Mouse (Mus musculus) liver, adult 2 months (tissue): ENCODE measurements around the gene Lrrc49.

Experiments used
- CTCF ChIP-seq: fragments of 200-500 bp; IDR thresholded peaks from 2 replicates; pipeline ENCODE4 v1.5.1; 2011; ENCODE audit warnings: low read depth, low read length, control low read depth
- POLR2A ChIP-seq: fragments of 200-500 bp; IDR thresholded peaks from 2 replicates; pipeline ENCODE4 v1.6.1; 2011; ENCODE audit warnings: low read length, control low read depth; ENCODE audit not compliant: insufficient read depth; ENCODE audit errors: extremely low read depth

DNA sequence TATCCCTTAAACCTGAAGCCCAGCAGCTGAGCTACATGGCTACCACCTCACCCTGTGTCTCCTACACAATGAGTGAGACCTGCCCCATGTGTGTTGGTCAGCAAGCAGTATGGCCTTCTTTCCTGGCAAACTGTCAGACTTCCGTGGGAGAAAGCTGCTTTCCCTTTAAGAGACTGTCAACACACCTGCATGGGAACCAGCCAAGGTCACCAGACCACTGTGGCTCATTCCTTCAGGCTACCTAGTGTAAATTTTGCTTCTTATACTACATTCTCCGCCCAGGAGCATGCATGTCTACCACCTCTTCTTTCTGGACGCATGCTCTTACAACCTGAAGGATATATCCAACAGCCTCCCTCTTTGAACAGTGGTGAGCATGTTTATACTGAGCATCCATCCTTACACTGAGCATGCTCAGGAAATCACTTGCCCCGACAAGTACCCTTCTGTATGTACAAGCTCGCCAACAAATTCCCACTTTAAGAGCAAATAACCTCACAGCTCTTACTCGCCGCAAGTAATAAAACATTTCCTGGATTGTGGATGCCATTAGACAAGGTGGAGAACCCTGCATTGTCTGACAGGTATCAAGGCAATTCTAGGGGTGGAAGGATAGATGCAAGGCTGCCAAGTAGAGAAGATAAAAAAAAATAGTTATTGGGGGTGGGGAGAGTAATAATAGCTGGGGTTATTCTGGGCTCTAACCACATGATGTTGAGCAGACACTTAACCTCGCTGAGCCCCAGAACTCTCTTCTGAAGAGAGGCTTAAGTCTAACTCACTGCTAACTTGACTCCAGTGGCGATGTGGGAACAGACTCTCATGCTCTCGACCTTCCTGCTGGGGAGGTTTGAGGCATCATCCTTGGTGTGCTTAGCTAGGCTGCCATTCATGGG, 158.4 kb downstream of the Lrrc49 start:
- no peak for TF ChIP-seq POLR2A
- no peak for TF ChIP-seq CTCF
